In genomic region chr7:74198796-74199195, GRCm38 (mm10) we compare ENCODE assay signal across 16 mouse cellular contexts.
A peak's percentile ranks its signal among the peaks of the same experiment; 100 is the strongest.
DNase-seq lines count a peak whose midpoint lies in the region; ATAC-seq and TF ChIP-seq lines count a peak whose summit lies in the region.
"Had no signal": no experiment of that assay in that cellular context is flagged by ENCODE, and none has a peak within 500 bp of the region (broad histone marks: within the 10 kb centered on the region; RNA-seq: fewer than 3 reads in every experiment).

No protein-coding gene starts in this region.

- no peak overlapping the region for H3K27ac ChIP-seq in forebrain, embryonic 16.5 days (ENCODE audit: low read length)
- H3K27ac ChIP-seq in forebrain, embryonic 11.5 days (ENCODE audit: low read depth, low read length), result no peak overlapping the region
- H3K27ac ChIP-seq in layer of hippocampus, adult 2 months, result no peak overlapping the region
- H3K27ac ChIP-seq: kidney, postnatal 0 days had no signal

- no peak overlapping the region for H3K4me2 ChIP-seq in forebrain, embryonic 16.5 days (ENCODE audit: low read length)
- H3K4me2 ChIP-seq in forebrain, embryonic 11.5 days (ENCODE audit: low read depth, low read length, severe bottlenecking), result no peak overlapping the region

- H3K4me1 ChIP-seq in forebrain, embryonic 16.5 days (replicated peaks; ENCODE audit: control insufficient read depth, insufficient read depth, low read length), result 0 out of 2 replicates have a peak, but pooled peaks cover 2% of the 10 kb centered on the region
- H3K4me1 ChIP-seq in forebrain, embryonic 11.5 days (replicated peaks; ENCODE audit: control insufficient read depth, insufficient read depth, low read length), result no peaks in the 10 kb centered on the region

- no peaks in the 10 kb centered on the region for H3K36me3 ChIP-seq in forebrain, embryonic 16.5 days (ENCODE audit: control insufficient read depth, insufficient read depth)
- no peaks in the 10 kb centered on the region for H3K36me3 ChIP-seq in forebrain, embryonic 11.5 days (ENCODE audit: control insufficient read depth, insufficient read depth, low read length)

- H3K9ac ChIP-seq in forebrain, embryonic 16.5 days (replicated peaks; ENCODE audit: low read depth, low read length), result no peak overlapping the region
- no peak overlapping the region for H3K9ac ChIP-seq in forebrain, embryonic 11.5 days (ENCODE audit: low read length)
- H3K9ac ChIP-seq: liver, postnatal 0 days had no signal

- H3K27me3 ChIP-seq in forebrain, embryonic 16.5 days (replicated peaks; ENCODE audit: control insufficient read depth, insufficient read depth, low read length), result no peaks in the 10 kb centered on the region
- no peaks in the 10 kb centered on the region for H3K27me3 ChIP-seq in forebrain, embryonic 11.5 days (ENCODE audit: control insufficient read depth, insufficient read depth, low read length)

- DNase-seq in forebrain, embryonic 11.5 days (ENCODE audit: low spot score), result no peak
- DNase-seq in layer of hippocampus, adult 2 months (ENCODE audit: low spot score in 2 of 2), result peak; percentile 4 to 12
- no peak for DNase-seq in layer of hippocampus, postnatal 36 days
- peak; percentile 4 for DNase-seq in right cerebral cortex, adult 18-20 months
- no peak for DNase-seq in right cerebral cortex, adult 2 months (ENCODE audit: low spot score in 2 of 2)
- DNase-seq in kidney, adult 8-10 months, result no peak
- DNase-seq: adrenal gland, postnatal 10 days; heart, postnatal 4 days; liver; liver, postnatal 0 days; lung, postnatal 36 days; right cerebral cortex, postnatal 4 days; thymus, postnatal 25 days had no signal

- H3K4me3 ChIP-seq in forebrain, embryonic 16.5 days (replicated peaks; ENCODE audit: low read length), result no peak overlapping the region
- no peak overlapping the region for H3K4me3 ChIP-seq in forebrain, embryonic 11.5 days (ENCODE audit: low read depth, low read length)
- H3K4me3 ChIP-seq in layer of hippocampus, adult 2 months, result no peak overlapping the region

- TF ChIP-seq CTCF in layer of hippocampus, adult 2 months (conservative IDR thresholded peaks at IDR 0.05), result no peak

- H3K9me3 ChIP-seq in forebrain, embryonic 16.5 days (ENCODE audit: control insufficient read depth, low read length), result no peaks in the 10 kb centered on the region
- no peaks in the 10 kb centered on the region for H3K9me3 ChIP-seq in forebrain, embryonic 11.5 days (ENCODE audit: control insufficient read depth, low read length)

- 68% methylated on average over 6 of the region's 6 CpGs for WGBS in forebrain, embryonic 16.5 days
- 87% methylated on average over 6 of the region's 6 CpGs for whole genome bisulfite sequencing in forebrain, embryonic 11.5 days

- ATAC-seq in forebrain, embryonic 16.5 days, result 0 out of 2 replicates have a peak, but pooled peaks have one; percentile 12
- ATAC-seq in forebrain, embryonic 11.5 days (replicated peaks; ENCODE audit: low FRiP score), result no peak
- ATAC-seq: intestine, postnatal 0 days; liver, postnatal 0 days had no signal

Comparison
In these comparisons a context has a peak if more than half of its experiments do, and no peak if none do; other contexts are left out.
1. DNase-seq: peak in layer of hippocampus, adult 2 months (2 of 2) and right cerebral cortex, adult 18-20 months (single experiment); none in forebrain, embryonic 11.5 days (single experiment), layer of hippocampus, postnatal 36 days (0 of 2), right cerebral cortex, adult 2 months (0 of 2) and kidney, adult 8-10 months (0 of 2).